In genomic region chr8:19782736-19783135, GRCm38 (mm10) we compare ENCODE assay signal across 18 mouse cellular contexts. TPM values are rescaled to one million over a fixed set of nuclear protein-coding genes. Genes with fewer than 3 reads are reported as not detected.
"Had no signal": no experiment of that assay in that cellular context is flagged by ENCODE, and none has a peak within 500 bp of the region (broad histone marks: within the 10 kb centered on the region; RNA-seq: fewer than 3 reads in every experiment).

No protein-coding gene starts in this region.

RNA-seq across cellular contexts. Expression of gene 4930467E23Rik, which starts 53.4 kb away (rescaled TPM):
- total RNA-seq: megakaryocyte progenitor cell, adult 5-6 weeks; midbrain, postnatal 0 days had no signal
- polyA plus RNA-seq: kidney, embryonic 14.5 days; kidney, postnatal 0 days; large intestine, adult 2 months; limb, embryonic 10.5 days; limb, embryonic 13.5 days; liver, embryonic 12.5 days; liver, embryonic 15.5 days; lung, embryonic 15.5 days; midbrain, embryonic 11.5 days; midbrain, postnatal 0 days; neural tube, embryonic 11.5 days; neural tube, embryonic 14.5 days; small intestine, adult 2 months; spleen, adult 2 months; stomach, embryonic 14.5 days; stomach, postnatal 0 days; thymus, postnatal 0 days had no signal
